Mouse (Mus musculus) embryonic facial prominence, embryonic 14.5 days (tissue): Measurements from ENCODE around the gene 1700069L16Rik. TPM values are rescaled to one million over a fixed set of nuclear protein-coding genes. Genes with fewer than 3 reads are reported as not detected.

Experiments used
- ATAC-seq: fragments of 200-750 bp; cut with Nextera tagmentation; 2 replicates; pipeline ENCODE4 v1.8.0; 2017; ENCODE audit warnings: low read depth, moderate number of reproducible peaks, moderate TSS enrichment
- DNase-seq: peaks from one replicate; pipeline ENCODE4 v3.0.0-alpha.2; 2015; ENCODE audit warnings: low spot score
- H3K27ac ChIP-seq: fragments of 300-500 bp; sonication (generic); replicated peaks from 2 replicates; pipeline ENCODE4 v1.5.1; 2014; ENCODE audit warnings: low read depth, mild to moderate bottlenecking, low read length, moderate library complexity
- H3K27me3 ChIP-seq: fragments of 300-500 bp; sonication (generic); replicated peaks from 2 replicates; pipeline ENCODE4 v1.6.1; 2014; ENCODE audit warnings: low read length; ENCODE audit not compliant: control insufficient read depth, insufficient read depth
- H3K36me3 ChIP-seq: fragments of 300-500 bp; sonication (generic); 2 replicates; pipeline ENCODE4 v1.6.1; 2014; ENCODE audit warnings: low read length, mixed read lengths; ENCODE audit not compliant: control insufficient read depth, insufficient read depth
- H3K4me1 ChIP-seq: fragments of 300-500 bp; sonication (generic); 2 replicates; pipeline ENCODE4 v1.6.1; 2014; ENCODE audit warnings: antibody characterized with exemption, low read length; ENCODE audit not compliant: control insufficient read depth, insufficient read depth
- H3K4me2 ChIP-seq: fragments of 300-500 bp; sonication (generic); 2 replicates; pipeline ENCODE4 v1.6.1; 2014; ENCODE audit warnings: low read depth, mild to moderate bottlenecking, low read length, moderate library complexity, mixed read lengths
- H3K4me3 ChIP-seq: fragments of 300-500 bp; sonication (generic); 2 replicates; pipeline ENCODE4 v1.5.1; 2014; ENCODE audit warnings: low read depth, mild to moderate bottlenecking, low read length
- H3K9ac ChIP-seq: fragments of 300-500 bp; sonication (generic); 2 replicates; pipeline ENCODE4 v1.6.1; 2014; ENCODE audit warnings: low read depth, mild to moderate bottlenecking, low read length, moderate library complexity, mixed read lengths
- H3K9me3 ChIP-seq: fragments of 300-500 bp; sonication (generic); 2 replicates; pipeline ENCODE4 v1.6.1; 2016; ENCODE audit warnings: low read length; ENCODE audit not compliant: control insufficient read depth
- whole genome bisulfite sequencing: fragments of 180-500 bp; shearing (Covaris S2); extraction: QIAGEN DNeasy Blood & Tissue Kit; methylation state at CpG from one replicate; pipeline ENCODE4 v1.1.7; 2014; 5-methylcytosine and 5-hydroxymethylcytosine counted together
- polyA plus RNA-seq: library from polyadenylated mRNA; unstranded; fragments of >200 nt; fragmentation: Nextera tagmentation; extraction: Ambion mirVana; gene quantifications from 2 replicates; pipeline ENCODE4 v1.2.1, GENCODE M21; 2014

1700069L16Rik gene
- polyA plus RNA-seq, 1 experiment from 2014 or later: not detected

DNA sequence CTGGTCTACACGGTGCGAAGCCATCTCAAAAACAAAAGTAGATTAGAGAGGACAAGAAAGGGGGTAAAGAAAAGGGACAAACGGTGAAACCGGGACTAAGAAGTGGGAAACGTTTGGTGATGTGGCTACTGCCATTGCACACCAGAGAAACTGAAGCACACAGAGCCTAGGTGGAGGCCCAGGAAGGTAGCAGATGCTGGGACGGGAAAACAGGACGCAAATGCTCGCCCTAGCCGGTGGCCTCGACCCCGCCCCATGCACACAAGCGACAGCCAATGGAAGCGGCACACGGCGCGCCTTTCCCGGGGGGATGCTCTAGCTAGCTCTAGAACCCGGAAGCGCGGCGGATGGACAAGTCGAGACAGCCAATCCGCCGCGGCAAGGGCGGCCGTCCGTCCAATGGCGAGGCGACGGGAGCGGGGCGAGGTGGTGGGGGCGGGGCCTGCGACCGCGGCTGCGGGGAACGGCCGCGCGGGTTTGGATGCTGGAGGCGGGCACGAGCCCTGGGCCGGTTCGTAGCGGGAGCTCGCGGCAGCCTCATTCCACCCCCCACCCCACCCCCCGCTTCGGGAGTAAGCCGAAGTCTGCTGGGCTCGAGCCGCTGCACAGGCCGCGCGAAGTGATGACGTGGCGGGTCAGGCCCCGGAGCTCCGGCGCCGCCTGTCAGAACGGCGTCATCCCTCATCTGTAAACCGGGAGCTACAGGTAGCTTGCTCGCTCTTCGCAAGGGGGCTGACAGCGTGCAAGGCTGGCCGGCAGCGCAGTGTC, 11.0 kb upstream of the 1700069L16Rik start, which contains the start of gene Ficd:
Ficd (plus strand) TSS at position 459 of the 768 bp plus-strand sequence.
- Histone ChIP-seq H3K27ac (peak within 1 kb of the TSS; percentile 96), H3K4me2 (peak within 1 kb of the TSS; percentile 89), H3K27me3 (no peaks in the 10 kb centered on the region), H3K9ac (peak within 1 kb of the TSS; percentile 81), H3K4me1 (peaks cover 7% of the 10 kb centered on the region; the same call in 1 of the 2 replicates), H3K4me3 (peak within 1 kb of the TSS; percentile 68), H3K36me3 (peaks cover 29% of the 10 kb centered on the region), H3K9me3 (no peaks in the 10 kb centered on the region)
- ATAC-seq (peak; percentile 98), DNase-seq (peak; percentile 100)
- 3% methylated on average over 27 of the region's 71 CpGs for WGBS

- no peak for ATAC-seq
- H3K4me1 ChIP-seq: peaks cover 7% of the 10 kb centered on the region; the same call in 1 of the 2 replicates
Measured at GRCm38 (mm10) chr5:113735023-113735344, 10.4 kb upstream of the 1700069L16Rik start.

GRCm38 (mm10) chr5:113734376-113734775, 9.8 kb upstream of the 1700069L16Rik start:
- Histone ChIP-seq H3K9ac (no peak overlapping the region), H3K4me1 (peaks cover 7% of the 10 kb centered on the region; the same call in 1 of the 2 replicates), H3K9me3 (no peaks in the 10 kb centered on the region), H3K4me3 (no peak overlapping the region), H3K27me3 (no peaks in the 10 kb centered on the region), H3K27ac (no peak overlapping the region), H3K4me2 (no peak overlapping the region), H3K36me3 (peaks cover 17% of the 10 kb centered on the region)
- DNase-seq (no peak), ATAC-seq (no peak)
- WGBS: 66% methylated on average over 5 of the region's 5 CpGs

More at GRCm38 (mm10) chr5:113735023-113735344, 10.4 kb upstream of the 1700069L16Rik start:
- Histone ChIP-seq H3K27ac (peak overlapping the region; percentile 96), H3K9ac (peak overlapping the region; percentile 81), H3K27me3 (no peaks in the 10 kb centered on the region), H3K4me3 (peak overlapping the region; percentile 68), H3K9me3 (no peaks in the 10 kb centered on the region), H3K36me3 (peaks cover 23% of the 10 kb centered on the region), H3K4me2 (peak overlapping the region; percentile 68)
- WGBS: 32% methylated on average over 7 of the region's 7 CpGs
- no peak for DNase-seq

- H3K9me3 ChIP-seq: no peaks in the 10 kb centered on the region
- no peaks in the 10 kb centered on the region for H3K27me3 ChIP-seq
- ATAC-seq (no peak), DNase-seq (peak; percentile 41)
- H3K27ac ChIP-seq: no peak overlapping the region
- no peaks in the 10 kb centered on the region for H3K36me3 ChIP-seq
- no peak overlapping the region for H3K4me3 ChIP-seq
- peaks cover 7% of the 10 kb centered on the region; the same call in 1 of the 2 replicates for H3K4me1 ChIP-seq
- 27% methylated on average over 6 of the region's 6 CpGs for WGBS
- no peak overlapping the region for H3K9ac ChIP-seq
- H3K4me2 ChIP-seq: no peak overlapping the region
Measured at GRCm38 (mm10) chr5:113732182-113732581, 7.6 kb upstream of the 1700069L16Rik start.

- H3K4me2 ChIP-seq: no peak overlapping the region
- no peaks in the 10 kb centered on the region for H3K4me1 ChIP-seq
- ATAC-seq (no peak), DNase-seq (no peak)
- H3K27ac ChIP-seq: no peak overlapping the region
- no peak overlapping the region for H3K9ac ChIP-seq
- 85% methylated on average over 7 of the region's 7 CpGs for WGBS
- H3K9me3 ChIP-seq: no peaks in the 10 kb centered on the region
- H3K36me3 ChIP-seq: no peaks in the 10 kb centered on the region
- no peak overlapping the region for H3K4me3 ChIP-seq
- H3K27me3 ChIP-seq: no peaks in the 10 kb centered on the region
Measured at GRCm38 (mm10) chr5:113731174-113731573, 6.6 kb upstream of the 1700069L16Rik start.

GRCm38 (mm10) chr5:113730641-113731121, 6.1 kb upstream of the 1700069L16Rik start:
- 61% methylated on average over 7 of the region's 7 CpGs for WGBS
- Histone ChIP-seq H3K9ac (no peak overlapping the region), H3K4me3 (no peak overlapping the region), H3K36me3 (no peaks in the 10 kb centered on the region), H3K9me3 (no peaks in the 10 kb centered on the region), H3K27me3 (no peaks in the 10 kb centered on the region), H3K4me2 (no peak overlapping the region), H3K27ac (no peak overlapping the region), H3K4me1 (no peaks in the 10 kb centered on the region)
- DNase-seq (no peak), ATAC-seq (no peak; the same call in 1 of the 2 replicates)

GRCm38 (mm10) chr5:113728691-113729090, 4.1 kb upstream of the 1700069L16Rik start:
- H3K9me3 ChIP-seq: no peaks in the 10 kb centered on the region
- WGBS: 81% methylated on average over 7 of the region's 7 CpGs

DNA sequence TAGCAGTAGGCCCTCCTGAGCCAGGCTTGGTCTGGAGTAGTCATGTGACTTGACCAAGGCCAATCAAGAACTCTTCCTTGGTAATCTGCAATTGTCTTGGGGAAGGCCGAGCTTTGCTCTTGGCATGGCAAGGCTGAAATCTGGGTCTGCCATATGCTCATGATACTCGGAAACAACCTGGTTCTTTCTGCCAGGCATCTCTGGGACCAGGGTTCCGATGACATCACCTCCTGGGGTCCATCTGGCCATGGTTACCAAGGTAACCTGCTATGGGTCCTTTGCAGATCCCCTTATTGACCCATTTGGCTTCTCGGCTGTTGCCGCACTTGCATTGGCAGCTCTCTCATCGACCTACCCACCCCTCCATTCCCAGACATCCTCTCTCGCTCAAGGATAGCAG, 3.4 kb upstream of the 1700069L16Rik start:
- Histone ChIP-seq H3K9ac (no peak overlapping the region), H3K36me3 (no peaks in the 10 kb centered on the region), H3K27ac (no peak overlapping the region), H3K4me2 (no peak overlapping the region), H3K4me1 (no peaks in the 10 kb centered on the region), H3K27me3 (no peaks in the 10 kb centered on the region), H3K9me3 (no peaks in the 10 kb centered on the region), H3K4me3 (no peak overlapping the region)
- 54% methylated on average over 7 of the region's 7 CpGs for WGBS
- DNase-seq (no peak), ATAC-seq (no peak)

More at GRCm38 (mm10) chr5:113728691-113729090, 4.1 kb upstream of the 1700069L16Rik start:
- Histone ChIP-seq H3K4me2 (no peak overlapping the region), H3K36me3 (no peaks in the 10 kb centered on the region), H3K4me3 (no peak overlapping the region), H3K27ac (no peak overlapping the region), H3K27me3 (no peaks in the 10 kb centered on the region), H3K4me1 (no peaks in the 10 kb centered on the region), H3K9ac (no peak overlapping the region)
- ATAC-seq: no peak
- DNase-seq: no peak
